Mouse (Mus musculus) regulatory T cell (primary cell): ENCODE data around the gene Tph1.

Experiments used
- in situ Hi-C: fragments of 300-600 bp; cut with MboI, MseI; formaldehyde crosslinking; loops from one replicate; pipeline ENCODE4 v1.15.1; 2025; ENCODE audit warnings: high pct_unique_total_duplicates

Gene Tph1

GRCm38 (mm10) chr7:46602079-46602478, 70.3 kb downstream of the Tph1 start:
- in situ Hi-C loops = loop anchor here (5.0 to 10.0 kb wide), 2 partner anchors 495 to 607 kb away; no protein-coding TSS in a partner anchor

GRCm38 (mm10) chr7:46601097-46601496, 71.2 kb downstream of the Tph1 start:
- in situ Hi-C loops = loop anchor here (5.0 to 10.0 kb wide), 2 partner anchors 494 to 606 kb away; no protein-coding TSS in a partner anchor

- in situ Hi-C loops = no loop called here
These were observed 75.3 kb downstream of the Tph1 start for GRCm38 (mm10) chr7:46597006-46597405.
